Mouse (Mus musculus): ENCODE results near the gene Psma5. TPM values are rescaled to one million over a fixed set of nuclear protein-coding genes. Genes with fewer than 3 reads are reported as not detected.
A peak's percentile ranks its signal among the peaks of the same experiment; 100 is the strongest.

Gene Psma5
- polyA plus RNA-seq, 1 experiment from 2014 or later, result 259 TPM

- peaks cover 11% of the 10 kb centered on the region for H3K36me3 ChIP-seq
- H3K4me2 ChIP-seq, result no peak overlapping the region
- no peak for ATAC-seq (ENCODE audit: low read depth)
- no peaks in the 10 kb centered on the region for H3K27me3 ChIP-seq
- no peak overlapping the region for H3K27ac ChIP-seq (replicated peaks)
- WGBS, result 76% methylated on average over 2 of the region's 2 CpGs
- no peaks in the 10 kb centered on the region for H3K9me3 ChIP-seq
- no peak overlapping the region for H3K9ac ChIP-seq
- peaks cover 10% of the 10 kb centered on the region; the same call in 1 of the 2 replicates for H3K4me1 ChIP-seq (replicated peaks)
- no peak overlapping the region for H3K4me3 ChIP-seq
Observed at GRCm38 (mm10) chr3:108318517-108318916, 61.8 kb downstream of the Psma5 start.

GRCm38 (mm10) chr3:108321671-108322070, 64.9 kb downstream of the Psma5 start:
- Histone ChIP-seq H3K4me2 (no peak overlapping the region), H3K4me1 (replicated peaks) (peaks cover 5% of the 10 kb centered on the region; the same call in 1 of the 2 replicates), H3K9me3 (no peaks in the 10 kb centered on the region), H3K36me3 (peaks cover 27% of the 10 kb centered on the region), H3K27me3 (no peaks in the 10 kb centered on the region), H3K27ac (replicated peaks) (no peak overlapping the region), H3K9ac (no peak overlapping the region), H3K4me3 (no peak overlapping the region)
- no peak; the same call in 1 of the 2 replicates for ATAC-seq (ENCODE audit: low read depth)
- WGBS, result 53% methylated on average over 4 of the region's 4 CpGs

- H3K4me1 ChIP-seq (replicated peaks), result peaks cover 5% of the 10 kb centered on the region; the same call in 1 of the 2 replicates
- no peak overlapping the region for H3K9ac ChIP-seq
- no peaks in the 10 kb centered on the region for H3K9me3 ChIP-seq
- peaks cover 31% of the 10 kb centered on the region for H3K36me3 ChIP-seq
- H3K4me2 ChIP-seq, result no peak overlapping the region
- H3K27me3 ChIP-seq, result no peaks in the 10 kb centered on the region
- H3K4me3 ChIP-seq, result no peak overlapping the region
- ATAC-seq (ENCODE audit: low read depth), result no peak
- H3K27ac ChIP-seq (replicated peaks), result no peak overlapping the region
- 94% methylated on average over 4 of the region's 4 CpGs for WGBS
Observed at GRCm38 (mm10) chr3:108322136-108322535, 65.4 kb downstream of the Psma5 start.

GRCm38 (mm10) chr3:108322962-108323361, 66.2 kb downstream of the Psma5 start:
- H3K9ac ChIP-seq, result no peak overlapping the region
- no peak for ATAC-seq (ENCODE audit: low read depth)
- H3K27me3 ChIP-seq, result no peaks in the 10 kb centered on the region
- peaks cover 40% of the 10 kb centered on the region for H3K36me3 ChIP-seq
- H3K4me1 ChIP-seq (replicated peaks), result peaks cover 6% of the 10 kb centered on the region
- H3K4me2 ChIP-seq, result no peak overlapping the region
- WGBS, result 78% methylated on average over 3 of the region's 3 CpGs
- H3K9me3 ChIP-seq, result no peaks in the 10 kb centered on the region
- no peak overlapping the region for H3K27ac ChIP-seq (replicated peaks)
- H3K4me3 ChIP-seq, result no peak overlapping the region

- no peaks in the 10 kb centered on the region for H3K27me3 ChIP-seq
- H3K4me3 ChIP-seq, result no peak overlapping the region
- H3K27ac ChIP-seq (replicated peaks), result no peak overlapping the region
- WGBS, result 90% methylated on average over 4 of the region's 4 CpGs
- H3K9ac ChIP-seq, result no peak overlapping the region
- H3K9me3 ChIP-seq, result no peaks in the 10 kb centered on the region
- H3K4me2 ChIP-seq, result no peak overlapping the region
- no peak for ATAC-seq (ENCODE audit: low read depth)
- H3K4me1 ChIP-seq (replicated peaks), result peaks cover 16% of the 10 kb centered on the region
- H3K36me3 ChIP-seq, result peaks cover 50% of the 10 kb centered on the region
Observed at GRCm38 (mm10) chr3:108324837-108325236, 68.1 kb downstream of the Psma5 start.

- Histone ChIP-seq H3K4me3 (no peak overlapping the region), H3K9ac (no peak overlapping the region), H3K36me3 (peaks cover 55% of the 10 kb centered on the region), H3K9me3 (no peaks in the 10 kb centered on the region), H3K4me2 (no peak overlapping the region), H3K4me1 (replicated peaks) (peaks cover 16% of the 10 kb centered on the region), H3K27me3 (no peaks in the 10 kb centered on the region), H3K27ac (replicated peaks) (no peak overlapping the region)
- no peak for ATAC-seq (ENCODE audit: low read depth)
- 95% methylated on average over 9 of the region's 9 CpGs for WGBS
Observed at GRCm38 (mm10) chr3:108325521-108325920, 68.8 kb downstream of the Psma5 start.

GRCm38 (mm10) chr3:108327275-108327674, 70.5 kb downstream of the Psma5 start:
- Histone ChIP-seq H3K4me2 (no peak overlapping the region), H3K27me3 (no peaks in the 10 kb centered on the region), H3K27ac (replicated peaks) (no peak overlapping the region), H3K9ac (no peak overlapping the region), H3K4me3 (no peak overlapping the region), H3K9me3 (no peaks in the 10 kb centered on the region), H3K36me3 (peaks cover 72% of the 10 kb centered on the region), H3K4me1 (replicated peaks) (peaks cover 11% of the 10 kb centered on the region; the same call in 1 of the 2 replicates)
- ATAC-seq (ENCODE audit: low read depth), result no peak
- WGBS, result 95% methylated on average over 8 of the region's 8 CpGs

GRCm38 (mm10) chr3:108327916-108328315, 71.2 kb downstream of the Psma5 start:
- Histone ChIP-seq H3K4me1 (replicated peaks) (peaks cover 11% of the 10 kb centered on the region; the same call in 1 of the 2 replicates), H3K4me2 (no peak overlapping the region), H3K9me3 (no peaks in the 10 kb centered on the region), H3K27ac (replicated peaks) (peak overlapping the region; percentile 80), H3K36me3 (peaks cover 79% of the 10 kb centered on the region), H3K27me3 (no peaks in the 10 kb centered on the region), H3K9ac (no peak overlapping the region), H3K4me3 (no peak overlapping the region)
- WGBS, result 81% methylated on average over 3 of the region's 3 CpGs
- ATAC-seq (ENCODE audit: low read depth), result no peak

- Histone ChIP-seq H3K4me3 (no peak overlapping the region), H3K27me3 (no peaks in the 10 kb centered on the region), H3K9ac (no peak overlapping the region), H3K4me2 (no peak overlapping the region), H3K36me3 (peaks cover 84% of the 10 kb centered on the region), H3K27ac (replicated peaks) (peak overlapping the region; percentile 80), H3K9me3 (no peaks in the 10 kb centered on the region), H3K4me1 (replicated peaks) (peaks cover 11% of the 10 kb centered on the region; the same call in 1 of the 2 replicates)
- peak; percentile 72 for ATAC-seq (ENCODE audit: low read depth)
- 48% methylated on average over 9 of the region's 9 CpGs for WGBS
Observed at GRCm38 (mm10) chr3:108328441-108328841, 71.7 kb downstream of the Psma5 start.

Other genes with a start within 250 kb of the Psma5 start
- 67.1 and 73.6 TPM in 2 replicates for gene Gstm1, start 239.0 kb upstream of the Psma5 start, polyA plus RNA-seq (2015; fragmentation: Nextera tagmentation; extraction: Ambion mirVana)
- 13.9 and 15.5 TPM in 2 replicates for gene Gstm4, start 212.0 kb upstream of the Psma5 start, polyA plus RNA-seq (2015; fragmentation: Nextera tagmentation; extraction: Ambion mirVana)
- gene Ampd2, start 170.3 kb upstream of the Psma5 start, polyA plus RNA-seq (2015; fragmentation: Nextera tagmentation; extraction: Ambion mirVana), result 56.3 and 56.7 TPM in 2 replicates
- gene Gnat2, start 164.1 kb upstream of the Psma5 start, polyA plus RNA-seq (2015; fragmentation: Nextera tagmentation; extraction: Ambion mirVana), result 0.08 and 0.36 TPM in 2 replicates
- gene Gnai3, start 110.8 kb upstream of the Psma5 start, polyA plus RNA-seq (2015; fragmentation: Nextera tagmentation; extraction: Ambion mirVana), result 151 and 164 TPM in 2 replicates
- 3.3 and 4.2 TPM in 2 replicates for gene Gpr61, start 102.0 kb upstream of the Psma5 start, polyA plus RNA-seq (2015; fragmentation: Nextera tagmentation; extraction: Ambion mirVana)
- 16.6 and 21.9 TPM in 2 replicates for gene Amigo1, start 70.6 kb upstream of the Psma5 start, polyA plus RNA-seq (2015; fragmentation: Nextera tagmentation; extraction: Ambion mirVana)
- 3.9 and 4.3 TPM in 2 replicates for gene Cyb561d1, start 55.7 kb upstream of the Psma5 start, polyA plus RNA-seq (2015; fragmentation: Nextera tagmentation; extraction: Ambion mirVana)
- gene Atxn7l2, start 46.0 kb upstream of the Psma5 start, polyA plus RNA-seq (2015; fragmentation: Nextera tagmentation; extraction: Ambion mirVana), result 24.5 and 26.0 TPM in 2 replicates
- gene Sypl2, start 30.3 kb upstream of the Psma5 start, polyA plus RNA-seq (2015; fragmentation: Nextera tagmentation; extraction: Ambion mirVana), result 0.14 and 0.71 TPM in 2 replicates
- 19.4 and 20.4 TPM in 2 replicates for gene Sort1, start 27.2 kb downstream of the Psma5 start, polyA plus RNA-seq (2015; fragmentation: Nextera tagmentation; extraction: Ambion mirVana)
- gene Mybphl, start 108.0 kb downstream of the Psma5 start, polyA plus RNA-seq (2015; fragmentation: Nextera tagmentation; extraction: Ambion mirVana), result not detected in 2 replicates
- gene Psrc1, start 126.9 kb downstream of the Psma5 start, polyA plus RNA-seq (2015; fragmentation: Nextera tagmentation; extraction: Ambion mirVana), result 10.9 and 11.9 TPM in 2 replicates
- gene Celsr2, start 158.6 kb downstream of the Psma5 start, polyA plus RNA-seq (2015; fragmentation: Nextera tagmentation; extraction: Ambion mirVana), result 37.6 and 44.1 TPM in 2 replicates
- gene Sars, start 188.3 kb downstream of the Psma5 start, polyA plus RNA-seq (2015; fragmentation: Nextera tagmentation; extraction: Ambion mirVana), result 210 and 223 TPM in 2 replicates